Mouse (Mus musculus): ENCODE results near the gene Arl16. TPM values are rescaled to one million over a fixed set of nuclear protein-coding genes. Genes with fewer than 3 reads are reported as not detected.
A peak's percentile ranks its signal among the peaks of the same experiment; 100 is the strongest.

Gene Arl16
- polyA plus RNA-seq, 1 experiment = 10.7 TPM

GRCm38 (mm10) chr11:120493911-120494310 is 26.5 kb upstream of the Arl16 start:
- H3K4me1 ChIP-seq (ENCODE audit: control insufficient read depth, insufficient read depth, low read length) = peaks cover 2% of the 10 kb centered on the region
- no peak overlapping the region for H3K27ac ChIP-seq (ENCODE audit: insufficient read depth, low read length)
- H3K4me3 ChIP-seq (ENCODE audit: low read depth, low read length) = no peak overlapping the region
- no peak overlapping the region for H3K9ac ChIP-seq (ENCODE audit: low read depth, poor library complexity, severe bottlenecking)
- H3K36me3 ChIP-seq (ENCODE audit: control insufficient read depth, insufficient read depth, low read length, poor library complexity, severe bottlenecking) = peaks cover 14% of the 10 kb centered on the region
- TF ChIP-seq POLR2A (IDR thresholded peaks at IDR 0.05; ENCODE audit: insufficient read depth, low read length) (no peak), EP300 (IDR thresholded peaks at IDR 0.05; ENCODE audit: insufficient read depth, low read depth, low read length) (no peak), CTCF (IDR thresholded peaks at IDR 0.05; ENCODE audit: low read depth, low read length) (no peak)
- no peaks in the 10 kb centered on the region for H3K27me3 ChIP-seq (ENCODE audit: control insufficient read depth, insufficient read depth, low read length, poor library complexity, severe bottlenecking)
- no peaks in the 10 kb centered on the region for H3K9me3 ChIP-seq (replicated peaks; ENCODE audit: control insufficient read depth, insufficient read depth, low read length, poor library complexity, severe bottlenecking)

GRCm38 (mm10) chr11:120493351-120493750 is 25.9 kb upstream of the Arl16 start:
- peaks cover 19% of the 10 kb centered on the region for H3K36me3 ChIP-seq (ENCODE audit: control insufficient read depth, insufficient read depth, low read length, poor library complexity, severe bottlenecking)
- H3K27ac ChIP-seq (ENCODE audit: insufficient read depth, low read length) = no peak overlapping the region
- H3K4me1 ChIP-seq (ENCODE audit: control insufficient read depth, insufficient read depth, low read length) = peaks cover 2% of the 10 kb centered on the region
- no peaks in the 10 kb centered on the region for H3K9me3 ChIP-seq (replicated peaks; ENCODE audit: control insufficient read depth, insufficient read depth, low read length, poor library complexity, severe bottlenecking)
- no peak overlapping the region for H3K4me3 ChIP-seq (ENCODE audit: low read depth, low read length)
- TF ChIP-seq POLR2A (IDR thresholded peaks at IDR 0.05; ENCODE audit: insufficient read depth, low read length) (no peak), EP300 (IDR thresholded peaks at IDR 0.05; ENCODE audit: insufficient read depth, low read depth, low read length) (no peak), CTCF (IDR thresholded peaks at IDR 0.05; ENCODE audit: low read depth, low read length) (no peak)
- no peak overlapping the region for H3K9ac ChIP-seq (ENCODE audit: low read depth, poor library complexity, severe bottlenecking)
- no peaks in the 10 kb centered on the region for H3K27me3 ChIP-seq (ENCODE audit: control insufficient read depth, insufficient read depth, low read length, poor library complexity, severe bottlenecking)

GRCm38 (mm10) chr11:120492878-120493203 is 25.4 kb upstream of the Arl16 start:
- Histone ChIP-seq H3K4me3 (ENCODE audit: low read depth, low read length) (no peak overlapping the region), H3K36me3 (ENCODE audit: control insufficient read depth, insufficient read depth, low read length, poor library complexity, severe bottlenecking) (peaks cover 24% of the 10 kb centered on the region), H3K27ac (ENCODE audit: insufficient read depth, low read length) (no peak overlapping the region), H3K9me3 (replicated peaks; ENCODE audit: control insufficient read depth, insufficient read depth, low read length, poor library complexity, severe bottlenecking) (no peaks in the 10 kb centered on the region), H3K4me1 (ENCODE audit: control insufficient read depth, insufficient read depth, low read length) (peaks cover 2% of the 10 kb centered on the region), H3K27me3 (ENCODE audit: control insufficient read depth, insufficient read depth, low read length, poor library complexity, severe bottlenecking) (no peaks in the 10 kb centered on the region), H3K9ac (ENCODE audit: low read depth, poor library complexity, severe bottlenecking) (no peak overlapping the region)
- TF ChIP-seq POLR2A (IDR thresholded peaks at IDR 0.05; ENCODE audit: insufficient read depth, low read length) (no peak), EP300 (IDR thresholded peaks at IDR 0.05; ENCODE audit: insufficient read depth, low read depth, low read length) (no peak), CTCF (IDR thresholded peaks at IDR 0.05; ENCODE audit: low read depth, low read length) (no peak)

GRCm38 (mm10) chr11:120492024-120492877 is 24.8 kb upstream of the Arl16 start:
- Histone ChIP-seq H3K4me1 (ENCODE audit: control insufficient read depth, insufficient read depth, low read length) (peaks cover 2% of the 10 kb centered on the region), H3K9ac (ENCODE audit: low read depth, poor library complexity, severe bottlenecking) (peak overlapping the region; percentile 69), H3K4me3 (ENCODE audit: low read depth, low read length) (peak overlapping the region; percentile 81), H3K27me3 (ENCODE audit: control insufficient read depth, insufficient read depth, low read length, poor library complexity, severe bottlenecking) (no peaks in the 10 kb centered on the region), H3K36me3 (ENCODE audit: control insufficient read depth, insufficient read depth, low read length, poor library complexity, severe bottlenecking) (peaks cover 30% of the 10 kb centered on the region), H3K27ac (ENCODE audit: insufficient read depth, low read length) (no peak overlapping the region), H3K9me3 (replicated peaks; ENCODE audit: control insufficient read depth, insufficient read depth, low read length, poor library complexity, severe bottlenecking) (no peaks in the 10 kb centered on the region)
- peak; percentile 26 for TF ChIP-seq CTCF (IDR thresholded peaks at IDR 0.05; ENCODE audit: low read depth, low read length)
- no peak for TF ChIP-seq EP300 (IDR thresholded peaks at IDR 0.05; ENCODE audit: insufficient read depth, low read depth, low read length)

GRCm38 (mm10) chr11:120491317-120492023 is 24.1 kb upstream of the Arl16 start, which contains the start of gene Slc25a10:
Gene Slc25a10, plus strand, starts transcription at chr11:120491840.
- H3K36me3 ChIP-seq (ENCODE audit: control insufficient read depth, insufficient read depth, low read length, poor library complexity, severe bottlenecking) = peaks cover 34% of the 10 kb centered on the region
- H3K9me3 ChIP-seq (replicated peaks; ENCODE audit: control insufficient read depth, insufficient read depth, low read length, poor library complexity, severe bottlenecking) = no peaks in the 10 kb centered on the region
- no peaks in the 10 kb centered on the region for H3K27me3 ChIP-seq (ENCODE audit: control insufficient read depth, insufficient read depth, low read length, poor library complexity, severe bottlenecking)
- H3K4me3 ChIP-seq (ENCODE audit: low read depth, low read length) = peak within 1 kb of the TSS; percentile 81
- H3K27ac ChIP-seq (ENCODE audit: insufficient read depth, low read length) = peak within 1 kb of the TSS; percentile 57
- H3K4me1 ChIP-seq (ENCODE audit: control insufficient read depth, insufficient read depth, low read length) = peaks cover 2% of the 10 kb centered on the region
- no peak for TF ChIP-seq CTCF (IDR thresholded peaks at IDR 0.05; ENCODE audit: low read depth, low read length)
- TF ChIP-seq EP300 (IDR thresholded peaks at IDR 0.05; ENCODE audit: insufficient read depth, low read depth, low read length) = no peak
- peak; percentile 44 for TF ChIP-seq POLR2A (IDR thresholded peaks at IDR 0.05; ENCODE audit: insufficient read depth, low read length)
- H3K9ac ChIP-seq (ENCODE audit: low read depth, poor library complexity, severe bottlenecking) = peak within 1 kb of the TSS; percentile 69
